Mouse (Mus musculus) liver, embryonic 14.5 days (tissue): Measurements from ENCODE around the gene Optn.

ENCODE experiments used
- CTCF ChIP-seq: IDR thresholded peaks from 2 replicates; pipeline ENCODE4 v1.5.1; 2016; ENCODE audit warnings: antibody characterized with exemption, low read depth, control low read depth
- EP300 ChIP-seq: IDR thresholded peaks from 2 replicates; pipeline ENCODE4 v1.6.1; 2016; ENCODE audit warnings: antibody characterized with exemption, low read depth

DNA sequence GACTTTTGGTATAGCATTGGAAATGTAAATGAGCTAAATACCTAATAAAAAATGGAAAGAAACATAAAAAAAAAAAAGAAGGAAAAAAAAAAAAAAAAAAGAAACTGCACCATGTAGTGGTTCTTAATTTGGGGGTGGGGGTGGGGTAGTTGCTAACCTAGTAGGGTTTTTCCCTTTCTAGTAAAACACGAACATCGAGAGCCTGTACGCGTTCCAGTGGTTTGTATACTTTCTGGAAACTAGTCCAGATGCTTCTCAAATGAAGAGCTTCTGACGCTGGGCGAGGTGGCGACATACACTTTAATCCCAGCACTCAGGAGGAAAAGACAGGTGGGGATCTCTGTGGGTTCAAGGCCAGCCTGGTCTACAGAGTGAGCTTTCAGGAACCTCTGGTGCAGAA is 46.9 kb downstream of the Optn start:
- TF ChIP-seq CTCF: no peak
- no peak for TF ChIP-seq EP300
